Mouse (Mus musculus) sigmoid colon, adult 10 weeks (tissue): ENCODE results near the gene Gm29735. TPM values are rescaled to one million over a fixed set of nuclear protein-coding genes. Genes with fewer than 3 reads are reported as not detected.

ENCODE experiments used
- polyA plus RNA-seq: library from polyadenylated mRNA; stranded (reverse); fragments of 350-450 nt; fragmentation: Illumina TruSeq; extraction: RNeasy Lipid Tissue Mini Kit (QIAGEN cat#74804); gene quantifications from one replicate; pipeline ENCODE4 v1.2.3, GENCODE M21; 2014; ENCODE audit warnings: low read depth, low replicate concordance

Gm29735 gene
- not detected for polyA plus RNA-seq

GRCm38 (mm10) chr7:142157013-142157412 lies at the start of gene Gm29735:
Gene Gm29735 (minus strand): TSS chr7:142157113.

GRCm38 (mm10) chr7:142201064-142201463 lies 44.2 kb upstream of the Gm29735 start, which contains the start of gene Krtap5-3:
Gene Krtap5-3 (plus strand): TSS chr7:142201364.

GRCm38 (mm10) chr7:142190289-142190688 lies 33.4 kb upstream of the Gm29735 start, which contains the start of gene Gm10153:
Gene Gm10153 (minus strand): TSS chr7:142190389.

GRCm38 (mm10) chr7:142175905-142176304 lies 19.0 kb upstream of the Gm29735 start, which contains the start of gene Krtap5-2:
Gene Krtap5-2 (minus strand): TSS chr7:142176005.

DNA sequence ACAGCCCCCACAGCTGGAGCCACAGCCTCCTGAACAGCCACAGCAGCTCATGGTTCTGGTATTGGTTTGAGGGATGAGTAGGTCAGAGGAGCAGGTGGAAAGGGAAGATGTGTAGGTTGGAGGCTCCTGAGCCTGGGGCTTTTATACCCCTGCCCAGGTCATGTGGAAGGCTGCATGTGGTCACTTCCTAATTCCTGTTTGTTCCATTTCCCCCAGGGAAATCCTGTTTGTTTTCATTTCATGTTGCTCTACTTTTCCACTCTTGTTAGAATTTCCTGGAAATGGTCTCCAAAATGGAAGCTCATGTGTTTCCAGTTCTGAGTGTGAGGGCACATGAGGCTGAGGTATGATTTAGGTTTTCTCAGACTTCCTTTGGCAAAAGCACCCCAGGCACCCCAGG lies 8.7 kb upstream of the Gm29735 start, which contains the start of gene Gm4553:
Gm4553 (minus strand) TSS at position 101 of the 400 bp plus-strand sequence.

GRCm38 (mm10) chr7:142144507-142144906 lies 12.4 kb downstream of the Gm29735 start, which contains the start of gene Gm45337:
Gene Gm45337 (minus strand): TSS chr7:142144607.

DNA sequence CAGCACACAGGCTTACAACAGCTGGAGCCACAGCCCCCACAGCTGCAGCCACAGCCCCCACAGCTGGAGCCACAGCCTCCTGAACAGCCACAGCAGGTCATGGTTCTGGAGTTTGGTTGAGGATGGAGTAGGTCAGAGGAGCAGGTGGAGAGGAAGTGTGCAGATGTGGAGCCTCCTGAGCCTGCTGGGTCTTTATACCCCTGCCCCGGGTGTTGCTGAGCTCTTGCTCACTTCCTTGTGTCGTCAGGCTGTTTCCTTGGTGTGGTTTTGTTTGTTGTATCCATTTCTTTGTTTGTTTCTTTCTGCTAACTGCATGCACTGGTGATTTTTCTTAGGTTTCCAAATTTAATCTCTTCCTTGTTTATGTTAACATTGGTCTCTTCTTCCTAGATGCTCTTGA lies 21.0 kb downstream of the Gm29735 start, which contains the start of gene Gm39115:
Gm39115 (minus strand) TSS at position 101 of the 400 bp plus-strand sequence.

GRCm38 (mm10) chr7:142120629-142121028 lies 36.3 kb downstream of the Gm29735 start, which contains the start of gene Gm45618:
Gene Gm45618 (minus strand): TSS chr7:142120729.

Other genes starting within 250 kb of the Gm29735 start
- 38.0 TPM for gene Tollip, start 238.6 kb downstream of the Gm29735 start, polyA plus RNA-seq
- gene Brsk2, start 207.4 kb downstream of the Gm29735 start, polyA plus RNA-seq: 0.22 TPM
- 20.4 TPM for gene Mob2, start 96.0 kb downstream of the Gm29735 start, polyA plus RNA-seq
- 0.79 TPM for gene Dusp8, start 61.3 kb downstream of the Gm29735 start, polyA plus RNA-seq
- not detected for gene Gm45618, start 36.4 kb downstream of the Gm29735 start, polyA plus RNA-seq
- not detected for gene Gm39115, start 21.1 kb downstream of the Gm29735 start, polyA plus RNA-seq
- gene Gm45337, start 12.5 kb downstream of the Gm29735 start, polyA plus RNA-seq: not detected
- gene Gm4553, start 8.6 kb upstream of the Gm29735 start, polyA plus RNA-seq: not detected
- gene Krtap5-2, start 18.9 kb upstream of the Gm29735 start, polyA plus RNA-seq: not detected
- not detected for gene Gm10153, start 33.3 kb upstream of the Gm29735 start, polyA plus RNA-seq
- gene Krtap5-3, start 44.3 kb upstream of the Gm29735 start, polyA plus RNA-seq: not detected
- not detected for gene Gm7579, start 54.7 kb upstream of the Gm29735 start, polyA plus RNA-seq
- not detected for gene Krtap5-5, start 72.9 kb upstream of the Gm29735 start, polyA plus RNA-seq
- not detected for gene Gm40460, start 84.0 kb upstream of the Gm29735 start, polyA plus RNA-seq
- not detected for gene Gm2431, start 101.2 kb upstream of the Gm29735 start, polyA plus RNA-seq
- not detected for gene Gm4559, start 117.2 kb upstream of the Gm29735 start, polyA plus RNA-seq
- gene Krtap5-1, start 140.0 kb upstream of the Gm29735 start, polyA plus RNA-seq: not detected
- gene Krtap5-4, start 146.4 kb upstream of the Gm29735 start, polyA plus RNA-seq: not detected
- gene Ifitm10, start 216.6 kb upstream of the Gm29735 start, polyA plus RNA-seq: not detected
- 13.1 TPM for gene Gm49369, start 225.6 kb upstream of the Gm29735 start, polyA plus RNA-seq
- 14.8 TPM for gene Ctsd, start 230.9 kb upstream of the Gm29735 start, polyA plus RNA-seq